Mouse (Mus musculus) cerebellum, adult 2 months (tissue): ENCODE data around the gene Gpatch2.

Source experiments
- CTCF ChIP-seq: fragments of 200-500 bp; IDR thresholded peaks from 2 replicates; pipeline ENCODE4 v1.5.1; 2011; ENCODE audit warnings: low read depth, mild to moderate bottlenecking, control low read depth, low read length, moderate library complexity, borderline replicate concordance; ENCODE audit not compliant: insufficient read depth
- POLR2A ChIP-seq: fragments of 200-500 bp; IDR thresholded peaks from 2 replicates; pipeline ENCODE4 v1.6.1; 2011; ENCODE audit warnings: low read length, control low read depth, borderline replicate concordance; ENCODE audit not compliant: insufficient read depth

- no peak for TF ChIP-seq CTCF
- TF ChIP-seq POLR2A = no peak
These were observed 158.2 kb downstream of the Gpatch2 start for GRCm38 (mm10) chr1:187373506-187373905.
